Mouse (Mus musculus) megakaryocyte progenitor cell, adult 5-6 weeks (primary cell): ENCODE results near the gene Icmt. TPM values are rescaled to one million over a fixed set of nuclear protein-coding genes. Genes with fewer than 3 reads are reported as not detected.

Experiments
- ATAC-seq: replicated peaks from 2 replicates; pipeline ENCODE4 v1.8.0; 2016; ENCODE audit warnings: mild to moderate bottlenecking, moderate TSS enrichment, inconsistent platforms; ENCODE audit not compliant: poor library complexity
- total RNA-seq, 2 experiments: library from RNA; stranded (forward) in 1 of 2; stranded (reverse) in 1 of 2; fragments of 157-497, 149-512 nt in 1 of 2; fragments of 200-1000 nt in 1 of 2; gene quantifications; 2 replicates each; pipeline versions ENCODE4 v1.2.3 to v1.2.4; 2015 to 2017

The Icmt gene
- total RNA-seq (2015) (7.9 and 12.1 TPM in 2 replicates), total RNA-seq (2017) (11.5 and 14.8 TPM in 2 replicates)

DNA sequence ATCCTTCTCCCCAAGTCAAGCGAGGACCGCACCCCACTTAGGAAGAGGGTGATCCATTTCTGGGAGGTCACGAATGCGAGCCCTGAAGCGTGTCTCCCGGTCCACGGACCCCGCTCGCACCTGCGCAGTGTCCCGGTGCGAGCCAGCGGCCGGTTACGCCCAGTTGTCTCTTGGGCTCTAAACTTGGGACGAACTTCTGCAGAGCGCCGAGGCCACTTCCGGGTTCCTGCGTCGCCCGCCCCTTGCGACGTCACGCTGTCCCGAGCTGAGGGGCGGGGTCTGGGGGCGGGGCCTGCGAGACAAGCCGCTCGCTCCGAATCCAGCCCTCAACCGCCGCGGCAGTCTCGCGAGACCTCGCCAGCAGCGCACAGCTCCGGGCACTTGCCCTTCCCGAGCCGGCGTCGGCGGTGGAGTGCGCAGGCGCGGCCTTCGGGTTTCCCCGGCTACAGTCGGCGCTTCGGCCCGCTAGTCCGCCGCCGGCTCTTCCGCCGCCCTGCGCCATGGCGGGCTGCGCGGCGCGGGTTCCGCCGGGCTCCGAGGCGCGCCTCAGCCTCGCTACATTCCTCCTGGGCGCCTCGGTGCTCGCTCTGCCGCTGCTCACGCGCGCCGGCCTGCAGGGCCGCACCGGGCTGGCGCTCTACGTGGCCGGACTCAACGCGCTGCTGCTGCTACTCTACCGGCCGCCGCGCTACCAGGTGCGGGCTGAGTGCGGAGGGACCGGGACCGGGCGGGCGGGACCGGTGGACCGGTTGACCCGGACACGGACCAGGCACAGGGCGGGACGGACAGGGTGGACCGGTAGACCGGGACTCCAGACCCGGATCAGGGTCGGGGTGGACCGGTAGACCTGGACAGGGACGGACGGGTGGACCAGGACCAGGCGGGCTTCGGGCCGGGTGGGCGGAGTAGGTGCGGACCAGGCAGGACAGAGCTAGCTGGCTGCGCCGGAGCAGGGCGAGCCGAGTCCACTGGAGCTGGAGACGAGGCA is at the start of gene Icmt:
Gene Icmt (plus strand): TSS at position 354 of the 988 bp plus-strand sequence.
- ATAC-seq, result peak; percentile 79

DNA sequence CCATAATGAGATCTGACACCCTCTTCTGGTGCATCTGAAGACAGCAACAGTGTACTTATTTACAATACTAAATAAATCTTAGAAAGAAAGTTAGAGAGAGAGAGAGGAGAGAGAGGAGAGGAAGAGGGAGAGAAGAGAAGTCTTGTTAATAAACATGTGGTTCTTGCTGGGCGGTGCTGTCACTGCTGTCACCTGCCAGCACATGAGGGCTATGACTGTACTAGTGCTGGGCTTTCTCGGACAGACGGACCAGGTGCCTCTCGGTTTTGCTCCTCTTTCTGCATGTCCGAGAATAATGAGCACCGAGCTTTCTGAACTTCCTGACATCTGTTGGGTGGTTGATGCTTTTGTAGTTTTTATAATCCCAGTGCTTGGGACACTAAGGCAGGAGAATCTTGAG is 46.4 kb upstream of the Icmt start:
- ATAC-seq, result no peak

DNA sequence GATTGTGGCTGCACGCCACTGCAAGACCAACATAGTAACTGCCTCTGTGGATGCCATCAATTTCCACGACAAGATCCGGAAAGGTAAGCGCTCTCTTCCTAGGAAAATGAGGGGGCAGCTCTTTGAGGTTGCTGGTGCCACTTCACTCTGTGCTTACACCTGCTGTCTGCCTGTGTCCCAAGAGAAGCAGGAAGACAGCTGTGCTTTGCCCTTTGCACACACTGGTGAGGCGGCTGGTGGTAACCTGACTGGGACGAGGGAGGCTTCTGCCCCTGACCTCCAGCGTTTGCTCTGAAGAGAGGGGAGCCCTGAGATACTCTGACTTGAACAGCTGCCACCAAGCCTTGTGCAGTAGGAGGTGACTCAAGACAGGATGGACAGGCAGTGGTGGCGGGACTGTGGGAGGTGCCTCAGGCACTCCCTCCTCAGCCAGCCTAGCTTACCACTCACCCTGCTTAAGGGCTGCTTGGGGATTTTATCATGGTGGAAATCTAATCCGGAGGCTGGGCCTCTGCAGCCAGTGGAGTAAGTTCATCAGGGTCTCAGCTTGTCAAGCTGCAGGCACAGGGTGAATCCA is 43.8 kb upstream of the Icmt start:
- ATAC-seq, result no peak

DNA sequence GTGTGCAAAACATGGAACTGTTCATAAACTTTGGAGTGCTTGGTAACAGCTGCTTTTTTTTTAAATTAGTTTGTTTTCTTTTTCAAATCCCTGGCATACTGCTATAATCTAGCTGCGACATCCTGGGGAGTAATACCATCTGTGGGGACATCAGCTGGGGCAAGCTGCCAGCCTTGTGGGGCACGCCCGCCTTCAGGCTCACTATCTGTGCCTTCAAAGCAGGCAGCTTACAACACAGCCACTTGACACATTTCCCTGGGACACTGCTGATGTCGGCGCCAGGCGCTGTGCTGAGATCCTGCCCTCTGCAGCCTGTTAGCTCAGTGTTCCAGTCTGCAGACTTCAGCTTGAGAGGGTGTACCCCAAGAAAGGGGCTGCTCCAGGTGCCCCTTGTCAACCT is 40.0 kb upstream of the Icmt start:
- ATAC-seq, result peak; percentile 93

DNA sequence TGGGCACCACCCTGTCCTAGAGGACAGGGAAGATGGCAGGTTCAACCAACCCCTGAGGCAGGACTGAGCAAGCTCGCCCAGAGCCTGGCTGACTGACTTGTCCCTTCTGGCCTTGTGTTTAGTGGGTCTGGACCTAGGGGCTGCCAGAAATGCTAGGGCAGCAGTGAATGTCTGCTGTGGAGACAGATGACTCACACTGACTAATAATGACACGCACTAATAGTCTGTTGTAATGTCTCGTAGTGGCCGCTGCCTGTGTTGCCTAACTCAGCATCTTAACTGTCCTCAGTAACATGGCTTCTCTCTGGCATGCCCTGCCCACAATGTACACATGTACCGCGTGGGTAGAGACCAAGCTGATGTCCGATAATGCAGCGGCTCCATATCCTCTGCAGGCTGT is 36.6 kb upstream of the Icmt start:
- no peak for ATAC-seq

DNA sequence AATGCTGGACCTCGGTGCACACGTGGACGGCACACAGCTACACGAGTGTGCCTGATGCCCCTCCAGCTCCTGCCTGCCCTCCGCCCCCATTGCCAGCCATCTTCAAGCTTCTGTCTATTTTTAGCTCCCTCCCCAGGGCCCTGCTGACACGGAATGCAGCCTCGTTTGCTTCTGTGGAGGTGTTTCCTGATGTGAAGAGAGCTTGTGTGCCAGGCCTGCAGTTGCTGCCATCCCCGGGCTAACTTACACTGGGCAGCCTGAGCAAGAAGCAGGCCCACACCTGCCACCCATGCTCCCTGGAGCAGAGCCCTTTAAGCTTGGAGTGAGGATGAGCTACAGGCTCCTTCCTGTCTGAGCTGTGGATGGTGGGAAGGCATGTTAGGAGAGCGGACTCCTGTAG is 34.8 kb upstream of the Icmt start:
- no peak for ATAC-seq

DNA sequence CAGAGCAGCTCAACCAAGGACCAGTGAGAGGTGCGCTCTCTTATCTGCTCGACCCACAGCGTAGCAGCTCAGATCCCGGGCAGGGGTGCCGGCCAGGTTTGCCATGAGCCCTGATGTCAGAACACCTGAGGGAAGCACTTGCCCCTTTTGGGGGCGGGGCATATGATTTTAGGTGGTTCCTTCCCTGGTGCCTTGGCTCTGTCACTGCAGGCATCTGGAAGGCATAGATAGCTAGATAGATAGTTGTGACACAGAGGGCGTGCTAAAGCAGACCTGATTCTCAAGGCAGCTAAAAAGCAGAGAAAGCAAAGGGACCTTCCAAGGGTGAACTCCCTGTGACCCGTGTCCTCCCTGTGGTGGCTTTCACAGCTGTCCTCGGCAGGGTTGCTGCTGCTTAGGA is 33.9 kb upstream of the Icmt start:
- ATAC-seq, result peak; percentile 59

DNA sequence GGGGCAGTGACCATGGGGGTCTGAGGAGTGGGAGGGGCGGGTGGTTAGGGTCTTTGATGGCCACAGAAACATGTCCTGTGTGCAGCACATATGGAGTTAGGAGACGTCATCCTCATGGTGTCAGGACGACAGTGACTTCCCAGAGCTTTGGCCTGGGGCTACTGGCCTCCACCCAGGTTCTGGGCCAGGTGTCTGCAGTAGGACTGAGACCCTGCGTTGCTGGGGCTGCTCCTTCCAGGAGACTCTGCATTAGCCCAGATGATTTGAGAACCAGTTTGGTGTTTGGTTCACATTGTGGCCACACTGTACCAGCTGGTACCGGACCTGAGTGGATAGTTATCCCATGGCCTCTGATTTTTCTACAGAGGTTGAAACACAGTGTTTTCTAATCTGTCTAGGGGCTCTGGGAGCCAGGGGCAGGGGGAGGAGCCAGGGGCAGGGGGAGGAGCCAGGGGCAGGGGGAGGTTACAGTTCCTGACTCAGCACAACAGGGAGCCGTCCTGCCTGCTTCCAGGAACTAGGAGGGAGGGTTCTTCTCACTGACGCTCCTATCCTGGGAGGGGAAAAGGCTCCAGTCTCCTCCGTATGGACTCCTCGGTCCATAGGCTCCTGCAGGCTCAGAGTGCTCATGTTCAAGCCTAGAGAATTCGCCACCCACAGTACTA is 33.4 kb upstream of the Icmt start:
- no peak for ATAC-seq

DNA sequence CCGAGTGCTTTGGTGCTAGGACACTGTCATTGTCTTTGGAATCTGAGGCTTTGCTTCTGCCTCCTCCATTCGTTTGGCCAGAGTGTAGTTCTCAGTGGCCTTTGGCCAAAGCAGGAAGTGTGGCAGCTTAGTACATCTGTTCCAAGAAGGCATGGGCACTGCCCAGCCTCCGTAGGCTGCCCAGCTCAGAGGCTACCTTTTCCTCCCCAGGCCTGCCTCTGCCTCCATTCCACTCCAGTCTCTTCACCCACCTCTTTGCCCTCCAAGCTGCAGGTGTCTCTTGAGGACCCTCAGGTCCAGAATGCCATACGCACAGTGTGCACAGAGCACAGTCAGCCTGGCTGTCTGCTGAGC is 32.9 kb upstream of the Icmt start:
- ATAC-seq, result no peak

DNA sequence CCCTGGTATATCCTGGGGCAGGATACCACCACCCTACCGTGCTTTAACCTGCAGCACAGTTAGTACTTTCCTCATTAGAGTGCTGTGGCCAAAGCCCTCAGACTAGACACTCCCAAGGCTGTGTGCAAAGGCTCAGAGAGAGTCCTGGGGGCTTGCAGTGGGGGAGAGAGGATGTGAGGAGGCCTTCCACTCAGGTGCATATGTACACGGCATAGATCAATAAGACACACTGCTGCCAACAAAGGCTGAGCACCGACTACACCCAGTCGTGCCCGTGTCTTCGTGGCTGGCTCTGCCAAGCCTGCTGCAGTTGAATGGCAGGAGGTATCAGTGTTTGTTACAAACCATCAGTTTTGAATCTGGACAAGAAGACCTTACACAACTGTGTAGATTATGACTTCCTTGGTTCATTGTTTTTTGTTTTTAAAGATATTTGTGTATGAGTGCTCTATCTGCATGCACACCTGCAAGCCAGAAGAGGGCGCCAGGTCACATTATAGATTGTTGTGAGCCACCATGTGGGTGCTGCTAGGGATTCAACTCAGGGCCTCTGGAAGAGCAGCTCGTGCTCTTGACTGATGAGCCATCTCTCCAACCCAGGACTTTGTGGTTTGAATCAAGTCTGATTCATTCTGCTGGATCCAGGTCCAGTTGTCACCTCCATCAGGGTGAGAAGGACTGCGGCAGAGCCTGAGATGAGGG is 32.0 kb upstream of the Icmt start:
- ATAC-seq, result peak; percentile 43; the same call in 1 of the 2 replicates

DNA sequence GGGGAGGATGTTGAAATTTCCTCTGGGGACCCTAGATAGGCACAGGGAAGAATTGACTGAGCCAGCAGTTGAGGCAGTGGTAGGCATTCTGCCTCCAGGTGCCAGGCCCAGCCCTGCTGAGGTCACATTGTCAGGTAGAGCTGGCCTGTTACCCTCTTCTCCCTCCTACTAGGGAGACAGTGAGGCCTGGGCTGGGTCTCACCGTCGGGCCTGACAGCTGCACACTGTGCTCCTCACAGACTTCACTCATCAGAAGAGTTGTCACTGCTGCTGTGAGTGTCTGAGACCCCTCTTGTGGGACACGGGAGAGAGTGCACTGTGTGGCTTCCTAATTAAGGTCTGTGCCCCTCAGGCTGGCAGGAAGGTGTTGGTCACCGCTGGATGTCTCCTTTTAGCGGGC is 31.2 kb upstream of the Icmt start:
- no peak for ATAC-seq

DNA sequence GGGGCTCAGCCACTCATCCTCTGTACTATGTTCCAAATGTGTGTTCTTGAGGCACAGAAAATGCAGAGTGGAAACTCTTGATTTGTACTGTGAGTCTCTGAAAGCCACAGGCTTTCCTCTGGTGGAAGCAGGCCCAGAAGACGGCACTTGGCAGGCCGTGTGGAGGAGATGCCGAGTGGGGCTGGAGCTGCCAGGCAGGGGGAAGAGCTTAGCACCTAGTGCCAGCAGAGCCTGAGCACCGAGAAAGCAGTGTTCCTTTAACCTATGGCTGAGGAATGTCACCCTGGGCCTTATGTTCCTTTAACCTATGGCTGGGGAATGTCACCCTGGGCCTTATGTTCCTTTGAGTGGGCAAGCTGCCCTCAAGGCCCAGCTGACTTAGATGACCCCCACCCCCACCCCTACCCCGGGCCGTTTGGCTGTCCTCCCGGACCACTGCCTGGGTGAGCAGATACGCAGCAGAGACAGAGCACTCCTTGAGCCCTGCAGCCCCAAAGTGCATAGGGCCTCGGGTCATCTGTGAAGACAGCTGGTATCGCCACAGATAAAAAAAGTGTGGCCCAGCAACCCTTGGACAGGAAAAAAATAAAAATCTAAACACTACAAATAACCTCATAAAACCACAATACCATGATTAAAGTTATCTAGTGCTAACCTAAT is 30.7 kb upstream of the Icmt start:
- ATAC-seq, result no peak

DNA sequence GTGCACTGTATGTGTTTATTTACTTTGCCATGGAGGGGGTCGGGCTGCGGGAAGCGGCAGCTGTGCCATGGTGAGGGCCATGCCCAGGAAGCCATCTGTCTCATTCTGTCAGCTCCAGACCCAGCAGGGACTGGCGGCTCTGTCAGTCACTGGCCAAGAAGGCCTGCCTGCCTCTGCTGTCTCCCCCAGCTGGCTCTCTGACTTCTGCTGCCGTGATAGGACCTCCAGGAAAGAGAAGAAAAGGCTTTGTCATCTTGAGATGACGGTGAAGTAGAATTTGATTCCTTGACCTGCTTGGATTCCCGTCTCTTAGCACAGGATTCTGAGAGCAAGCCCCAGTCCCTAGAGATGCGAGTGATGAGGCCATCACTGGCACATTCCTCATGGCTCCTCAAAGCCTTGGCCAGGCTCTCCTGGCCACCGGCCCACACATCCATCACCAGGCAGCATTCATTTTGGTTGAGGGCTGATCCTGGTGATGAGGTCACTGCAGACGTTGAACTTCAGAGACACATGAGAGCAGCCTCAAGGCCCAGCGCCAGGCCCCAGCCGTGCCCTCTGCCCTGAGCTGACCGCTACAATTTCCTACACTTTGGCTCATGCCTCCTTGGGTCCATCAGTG is 29.2 kb upstream of the Icmt start:
- ATAC-seq, result no peak

DNA sequence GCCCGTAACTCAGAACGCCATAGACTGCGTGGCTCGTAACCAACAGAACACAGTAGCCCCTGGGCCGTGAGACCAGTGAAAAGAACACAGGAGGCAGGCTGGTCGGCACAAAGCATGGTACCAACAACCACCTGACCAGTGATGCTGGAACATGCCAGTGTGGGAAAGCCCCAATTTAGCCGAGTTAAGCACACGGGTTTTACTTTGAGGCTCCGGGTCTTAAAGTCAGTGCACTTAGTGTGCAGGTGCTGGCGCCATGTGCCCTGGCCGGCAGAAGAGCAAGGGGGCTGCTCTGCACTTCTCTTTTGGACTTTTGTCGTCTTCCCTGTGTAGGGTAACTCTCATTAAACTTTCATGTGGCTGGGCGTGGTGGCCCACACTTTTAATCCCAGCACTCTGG is 27.1 kb upstream of the Icmt start:
- no peak for ATAC-seq

DNA sequence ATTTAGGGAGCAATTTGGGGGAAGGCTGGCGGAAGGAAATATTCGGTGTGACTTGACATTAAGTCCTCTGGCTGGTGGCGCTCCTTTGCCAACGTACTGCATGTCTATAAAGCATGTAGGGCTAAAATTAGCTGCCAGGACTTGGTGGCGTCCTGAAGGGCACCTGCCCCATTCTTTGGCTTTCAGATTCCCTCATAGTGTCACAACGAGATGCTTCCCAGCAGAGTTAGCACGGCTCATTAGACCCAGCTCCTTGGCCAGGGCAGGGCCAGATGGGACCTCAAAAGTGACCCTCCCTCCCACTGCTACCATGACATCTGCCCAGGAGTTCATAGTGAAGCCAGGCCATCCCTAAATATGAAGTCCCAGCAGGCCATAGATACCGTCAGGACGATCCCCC is 26.4 kb upstream of the Icmt start:
- ATAC-seq, result no peak

DNA sequence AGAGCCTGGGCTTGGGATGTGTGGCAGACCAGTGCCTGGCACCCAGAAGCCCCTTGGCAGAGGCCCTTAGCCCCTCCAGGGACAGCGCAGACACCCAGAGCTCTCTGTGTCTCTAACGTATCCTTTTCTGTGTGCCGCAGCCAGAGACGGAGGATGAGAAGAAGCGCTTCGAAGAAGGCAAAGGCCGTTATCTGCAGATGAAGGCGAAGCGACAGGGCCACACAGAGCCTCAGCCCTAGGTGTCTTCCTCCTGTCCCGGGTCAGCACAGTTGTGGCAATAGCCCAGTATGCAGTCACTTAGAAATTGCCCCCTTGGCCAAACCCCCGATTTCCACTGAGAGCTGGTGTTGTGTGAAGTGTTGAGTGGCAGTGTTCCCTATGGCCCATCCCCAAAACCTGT is 25.7 kb upstream of the Icmt start:
- ATAC-seq, result no peak

DNA sequence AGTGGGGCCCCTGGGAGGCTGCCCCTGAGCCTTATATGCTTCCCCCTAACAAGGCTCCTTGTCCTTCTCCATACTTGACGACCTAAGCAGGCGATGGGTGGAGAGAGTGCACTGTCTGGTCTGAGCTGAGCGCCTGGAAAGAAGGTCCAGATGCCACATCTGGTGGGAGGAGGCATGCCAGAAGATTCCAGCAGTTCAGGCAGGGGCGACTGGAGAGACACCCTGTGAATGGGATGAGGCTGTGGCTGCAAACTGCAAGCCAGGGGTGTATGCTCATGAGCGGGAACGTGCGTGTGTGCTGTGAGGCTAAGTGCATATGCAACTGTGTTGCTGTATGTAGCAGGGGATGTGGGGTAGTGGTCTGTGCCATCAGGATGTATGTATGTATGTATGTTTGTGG is 25.0 kb upstream of the Icmt start:
- ATAC-seq, result no peak

DNA sequence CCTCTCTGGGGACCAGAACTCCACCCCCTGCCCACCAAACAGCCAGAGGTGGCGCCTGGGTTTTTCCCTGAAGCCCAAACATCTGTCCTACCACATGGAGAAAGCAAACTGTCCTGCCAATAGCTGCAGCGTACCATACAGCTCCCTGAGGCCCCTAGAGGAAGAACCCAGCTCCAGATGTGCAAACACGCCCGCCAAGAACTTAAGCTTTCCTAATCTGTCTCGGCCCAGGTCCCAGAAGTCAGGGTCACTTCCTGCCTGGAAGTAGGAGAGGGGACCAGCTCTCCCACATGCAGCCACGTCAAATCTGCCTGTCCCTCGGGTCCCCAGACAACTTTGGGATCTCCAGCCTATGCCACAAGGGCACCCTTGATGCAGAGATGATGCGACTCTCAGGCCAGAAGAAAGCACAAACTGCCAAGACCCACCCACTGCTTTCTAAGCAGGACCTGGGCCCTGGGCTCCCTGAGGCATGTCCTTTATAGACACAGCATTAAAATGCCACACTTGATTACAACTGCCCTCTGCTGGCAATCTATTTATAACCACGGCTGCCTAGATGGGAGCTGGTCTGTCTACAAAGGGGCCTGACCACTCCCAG is 24.5 kb upstream of the Icmt start:
- peak; percentile 43; the same call in 1 of the 2 replicates for ATAC-seq

DNA sequence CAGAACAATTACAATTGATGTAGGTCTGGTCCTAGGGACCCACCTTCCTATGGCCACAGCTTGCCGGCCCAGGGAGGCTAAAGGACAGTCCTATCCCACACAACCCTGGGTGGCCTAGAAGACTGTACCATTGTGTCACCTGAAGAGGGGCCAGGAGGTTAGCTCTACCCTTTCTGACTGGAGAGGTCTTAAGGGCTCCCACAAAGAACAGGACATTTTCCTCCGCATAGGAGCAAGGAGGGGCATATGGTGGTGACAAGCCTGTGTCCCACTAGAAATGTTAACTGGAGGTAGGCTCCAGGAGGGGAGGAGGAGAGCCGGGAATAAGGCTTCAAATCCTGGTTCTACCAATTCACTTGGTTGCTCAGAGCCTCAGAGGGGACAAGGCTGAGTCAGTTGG is 23.8 kb upstream of the Icmt start:
- ATAC-seq, result no peak
